Mouse (Mus musculus) fat pad, adult 2 months (tissue): ENCODE data around the gene Prune1.

ENCODE experiments used
- DNase-seq: peaks from one replicate; pipeline ENCODE4 v3.0.0-alpha.2; 2011; ENCODE audit warnings: low read depth, low spot score; ENCODE audit errors: extremely low read depth

The Prune1 gene

GRCm38 (mm10) chr3:95280747-95281146, 1.1 kb downstream of the Prune1 start:
- no peak for DNase-seq

GRCm38 (mm10) chr3:95277149-95277551, 4.7 kb downstream of the Prune1 start:
- DNase-seq, result no peak

- no peak for DNase-seq
Measured at GRCm38 (mm10) chr3:95276428-95276934, 5.4 kb downstream of the Prune1 start.

GRCm38 (mm10) chr3:95275161-95275560, 6.7 kb downstream of the Prune1 start:
- no peak for DNase-seq

GRCm38 (mm10) chr3:95274453-95274852, 7.4 kb downstream of the Prune1 start:
- no peak for DNase-seq

- DNase-seq, result no peak
Measured at GRCm38 (mm10) chr3:95273471-95273870, 8.4 kb downstream of the Prune1 start.

- DNase-seq, result no peak
Measured at GRCm38 (mm10) chr3:95270766-95271364, 11.0 kb downstream of the Prune1 start.

- no peak for DNase-seq
Measured at GRCm38 (mm10) chr3:95269789-95270188, 12.1 kb downstream of the Prune1 start.

- DNase-seq, result no peak
Measured at GRCm38 (mm10) chr3:95267855-95268254, 14.0 kb downstream of the Prune1 start.

- no peak for DNase-seq
Measured at GRCm38 (mm10) chr3:95266052-95266451, 15.8 kb downstream of the Prune1 start.

- no peak for DNase-seq
Measured at GRCm38 (mm10) chr3:95264724-95265123, 17.2 kb downstream of the Prune1 start.

GRCm38 (mm10) chr3:95263089-95263739, 18.7 kb downstream of the Prune1 start:
- no peak for DNase-seq

- DNase-seq, result no peak
Measured at GRCm38 (mm10) chr3:95261975-95262374, 19.9 kb downstream of the Prune1 start.

GRCm38 (mm10) chr3:95256931-95257330, 24.9 kb downstream of the Prune1 start:
- no peak for DNase-seq

GRCm38 (mm10) chr3:95250783-95251424, 31.0 kb downstream of the Prune1 start, which contains the start of gene Bnipl:
Gene Bnipl (minus strand): TSS chr3:95251193.
- DNase-seq, result no peak

GRCm38 (mm10) chr3:95250361-95250760, 31.5 kb downstream of the Prune1 start:
- no peak for DNase-seq

GRCm38 (mm10) chr3:95247660-95248336, 34.1 kb downstream of the Prune1 start:
- no peak for DNase-seq

GRCm38 (mm10) chr3:95246465-95247231, 35.2 kb downstream of the Prune1 start:
- peak; percentile 72 for DNase-seq

- DNase-seq, result no peak
Measured at GRCm38 (mm10) chr3:95243086-95243485, 38.8 kb downstream of the Prune1 start.

- DNase-seq, result no peak
Measured at GRCm38 (mm10) chr3:95241498-95241897, 40.4 kb downstream of the Prune1 start, which contains the start of gene Gm128. Gene Gm128 (minus strand): TSS chr3:95241598.

- DNase-seq, result no peak
Measured at GRCm38 (mm10) chr3:95240900-95241299, 41.0 kb downstream of the Prune1 start.
